Mouse (Mus musculus): ENCODE data around the gene Gdf11. TPM values are rescaled to one million over a fixed set of nuclear protein-coding genes. Genes with fewer than 3 reads are reported as not detected.

Gene Gdf11
- polyA plus RNA-seq, 1 experiment from 2014 or later = 2.8 TPM

DNA sequence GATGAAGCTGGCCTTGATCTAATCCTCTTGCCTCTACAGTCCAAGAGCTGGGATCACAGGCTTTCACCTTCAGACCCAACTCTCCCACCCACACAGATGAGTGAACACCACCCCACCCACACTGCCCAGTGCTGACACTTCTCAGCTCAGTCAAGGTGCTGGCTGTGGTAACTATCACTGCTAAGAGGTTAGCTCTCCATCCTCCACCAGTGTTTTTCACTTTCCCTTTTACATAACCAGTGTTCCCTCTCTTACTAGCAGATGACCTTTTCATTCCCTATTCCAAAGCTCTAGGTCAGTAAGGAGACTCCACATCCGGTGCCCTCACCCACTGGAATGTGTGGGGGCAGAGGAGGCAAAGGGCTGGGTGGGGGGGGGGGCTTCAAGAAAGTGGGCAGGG is 29.7 kb upstream of the Gdf11 start:
- Histone ChIP-seq H3K27me3 (ENCODE audit: control insufficient read depth, insufficient read depth, low read length) (no peaks in the 10 kb centered on the region), H3K9ac (ENCODE audit: low read length) (0 out of 2 replicates have a peak overlapping the region, but pooled peaks have one; percentile 31), H3K4me3 (replicated peaks; ENCODE audit: low read length) (no peak overlapping the region), H3K9me3 (replicated peaks; ENCODE audit: control insufficient read depth, low read length) (no peaks in the 10 kb centered on the region), H3K36me3 (ENCODE audit: control insufficient read depth, insufficient read depth, low read length) (no peaks in the 10 kb centered on the region), H3K4me2 (ENCODE audit: low read depth, low read length) (no peak overlapping the region; the same call in 1 of the 2 replicates), H3K4me1 (ENCODE audit: control insufficient read depth, insufficient read depth, low read length) (peaks cover 52% of the 10 kb centered on the region), H3K27ac (ENCODE audit: low read length) (peak overlapping the region; percentile 97)
- WGBS = 57% methylated on average over 1 of the region's 1 CpGs
- no peak for ATAC-seq (ENCODE audit: insufficient read depth, low FRiP score)

DNA sequence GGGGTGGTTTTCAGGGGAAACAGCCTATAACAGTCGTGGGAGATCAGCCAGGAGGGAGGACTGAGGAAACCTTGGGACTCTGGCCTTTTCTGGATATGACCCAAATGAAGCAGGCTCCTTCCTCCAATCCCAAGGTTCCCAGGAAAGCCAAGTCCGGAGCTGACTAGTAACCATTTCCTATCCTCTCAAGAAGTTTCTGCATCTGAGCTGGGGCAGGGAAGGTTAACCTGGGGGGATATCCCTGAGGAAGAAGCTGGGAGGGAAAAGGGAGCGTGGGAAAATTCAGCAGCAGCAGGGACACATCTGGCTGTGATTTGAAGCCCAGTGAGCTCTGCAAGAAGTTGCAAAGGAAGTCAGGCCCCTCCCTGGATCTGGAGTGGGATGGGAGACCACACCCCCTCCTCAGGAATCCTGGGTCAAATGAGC is 29.2 kb upstream of the Gdf11 start:
- 46% methylated on average over 3 of the region's 3 CpGs for WGBS
- peak overlapping the region; percentile 97 for H3K27ac ChIP-seq (ENCODE audit: low read length)
- H3K4me2 ChIP-seq (ENCODE audit: low read depth, low read length) = 0 out of 2 replicates have a peak overlapping the region, but pooled peaks have one; percentile 11

DNA sequence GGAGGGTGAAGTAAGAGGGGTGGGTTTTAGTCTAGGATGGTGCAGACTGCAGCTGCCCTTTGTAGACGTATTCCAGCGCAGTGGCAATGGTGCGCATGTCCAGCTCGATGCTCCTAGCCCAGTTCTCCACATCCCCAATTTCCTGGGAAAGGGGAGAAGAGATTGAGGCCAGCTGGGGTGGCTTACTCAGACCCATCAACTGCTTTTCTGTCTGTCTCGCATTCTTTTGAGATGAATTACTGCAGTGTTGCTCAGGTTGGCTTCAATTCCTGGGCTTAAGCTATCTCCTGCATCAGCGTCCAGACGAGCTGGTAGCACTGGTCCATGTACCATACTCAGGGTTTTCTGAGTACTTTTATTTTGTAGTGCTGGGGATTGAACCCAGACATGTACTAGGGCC is 28.4 kb upstream of the Gdf11 start:
- H3K27ac ChIP-seq (ENCODE audit: low read length) = peak overlapping the region; percentile 97
- no peak overlapping the region for H3K4me2 ChIP-seq (ENCODE audit: low read depth, low read length)
- H3K9ac ChIP-seq (ENCODE audit: low read length) = no peak overlapping the region
- 64% methylated on average over 7 of the region's 7 CpGs for WGBS
- no peaks in the 10 kb centered on the region for H3K9me3 ChIP-seq (replicated peaks; ENCODE audit: control insufficient read depth, low read length)
- H3K4me3 ChIP-seq (replicated peaks; ENCODE audit: low read length) = no peak overlapping the region
- H3K36me3 ChIP-seq (ENCODE audit: control insufficient read depth, insufficient read depth, low read length) = no peaks in the 10 kb centered on the region
- peaks cover 52% of the 10 kb centered on the region for H3K4me1 ChIP-seq (ENCODE audit: control insufficient read depth, insufficient read depth, low read length)
- H3K27me3 ChIP-seq (ENCODE audit: control insufficient read depth, insufficient read depth, low read length) = no peaks in the 10 kb centered on the region
- ATAC-seq (ENCODE audit: insufficient read depth, low FRiP score) = no peak

More for the DNA sequence above, 29.2 kb upstream of the Gdf11 start:
- Histone ChIP-seq H3K27me3 (ENCODE audit: control insufficient read depth, insufficient read depth, low read length) (no peaks in the 10 kb centered on the region), H3K4me1 (ENCODE audit: control insufficient read depth, insufficient read depth, low read length) (peaks cover 52% of the 10 kb centered on the region), H3K9ac (ENCODE audit: low read length) (peak overlapping the region; percentile 31; the same call in 1 of the 2 replicates), H3K4me3 (replicated peaks; ENCODE audit: low read length) (no peak overlapping the region), H3K36me3 (ENCODE audit: control insufficient read depth, insufficient read depth, low read length) (no peaks in the 10 kb centered on the region), H3K9me3 (replicated peaks; ENCODE audit: control insufficient read depth, low read length) (no peaks in the 10 kb centered on the region)
- no peak for ATAC-seq (ENCODE audit: insufficient read depth, low FRiP score)

DNA sequence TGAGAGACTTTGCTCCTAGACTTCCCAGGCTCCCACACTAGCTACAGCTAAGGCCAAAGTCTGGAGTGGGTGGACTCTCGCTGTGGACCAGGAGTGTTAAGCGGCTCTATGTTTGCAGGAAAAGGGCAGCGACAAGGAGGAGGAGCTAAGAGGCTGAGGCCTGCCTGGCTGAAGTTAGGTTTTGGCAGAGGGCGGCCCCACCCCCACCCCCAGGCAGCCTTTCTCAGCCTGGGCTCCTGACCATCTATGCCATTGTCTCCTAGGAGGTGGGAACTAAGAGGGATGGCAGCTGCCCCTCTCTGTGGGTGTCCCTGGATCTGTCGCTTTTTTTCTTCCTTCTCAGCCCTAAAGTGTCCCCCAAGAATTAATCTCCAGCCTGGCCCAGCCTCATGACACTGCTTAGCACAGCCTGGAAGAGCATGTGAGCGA is 27.7 kb upstream of the Gdf11 start:
- Histone ChIP-seq H3K27me3 (ENCODE audit: control insufficient read depth, insufficient read depth, low read length) (no peaks in the 10 kb centered on the region), H3K36me3 (ENCODE audit: control insufficient read depth, insufficient read depth, low read length) (no peaks in the 10 kb centered on the region), H3K4me2 (ENCODE audit: low read depth, low read length) (no peak overlapping the region; the same call in 1 of the 2 replicates), H3K4me3 (replicated peaks; ENCODE audit: low read length) (no peak overlapping the region), H3K9ac (ENCODE audit: low read length) (peak overlapping the region; percentile 53; the same call in 1 of the 2 replicates), H3K9me3 (replicated peaks; ENCODE audit: control insufficient read depth, low read length) (no peaks in the 10 kb centered on the region), H3K27ac (ENCODE audit: low read length) (peak overlapping the region; percentile 97), H3K4me1 (ENCODE audit: control insufficient read depth, insufficient read depth, low read length) (peaks cover 51% of the 10 kb centered on the region)
- ATAC-seq (ENCODE audit: insufficient read depth, low FRiP score) = peak; percentile 12; the same call in 1 of the 2 replicates
- 24% methylated on average over 6 of the region's 6 CpGs for WGBS

DNA sequence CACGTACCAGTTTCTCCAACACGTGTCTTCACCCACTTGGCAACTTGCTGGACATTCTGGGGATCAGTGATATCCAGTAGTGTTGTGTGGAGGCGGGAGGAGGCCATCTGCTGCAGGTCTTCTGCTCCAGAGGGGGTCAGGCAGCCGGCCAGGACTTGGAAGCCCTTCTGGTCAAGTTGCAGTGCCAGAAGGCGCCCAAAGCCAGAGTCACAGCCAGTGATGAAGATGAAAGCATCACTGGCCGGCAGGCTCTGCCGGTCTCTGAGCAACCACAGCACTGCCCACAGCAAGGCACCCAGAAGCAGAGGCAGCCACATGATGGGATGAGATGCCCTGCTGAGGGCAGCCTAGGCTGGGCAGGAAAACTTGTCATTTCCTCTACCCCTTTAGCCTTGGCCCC is 26.7 kb upstream of the Gdf11 start:
- Histone ChIP-seq H3K9me3 (replicated peaks; ENCODE audit: control insufficient read depth, low read length) (no peaks in the 10 kb centered on the region), H3K4me3 (replicated peaks; ENCODE audit: low read length) (no peak overlapping the region), H3K27ac (ENCODE audit: low read length) (peak overlapping the region; percentile 97; the same call in 1 of the 2 replicates), H3K36me3 (ENCODE audit: control insufficient read depth, insufficient read depth, low read length) (no peaks in the 10 kb centered on the region), H3K4me1 (ENCODE audit: control insufficient read depth, insufficient read depth, low read length) (peaks cover 44% of the 10 kb centered on the region), H3K27me3 (ENCODE audit: control insufficient read depth, insufficient read depth, low read length) (no peaks in the 10 kb centered on the region), H3K9ac (ENCODE audit: low read length) (no peak overlapping the region), H3K4me2 (ENCODE audit: low read depth, low read length) (no peak overlapping the region)
- WGBS = 72% methylated on average over 7 of the region's 7 CpGs
- ATAC-seq (ENCODE audit: insufficient read depth, low FRiP score) = no peak

DNA sequence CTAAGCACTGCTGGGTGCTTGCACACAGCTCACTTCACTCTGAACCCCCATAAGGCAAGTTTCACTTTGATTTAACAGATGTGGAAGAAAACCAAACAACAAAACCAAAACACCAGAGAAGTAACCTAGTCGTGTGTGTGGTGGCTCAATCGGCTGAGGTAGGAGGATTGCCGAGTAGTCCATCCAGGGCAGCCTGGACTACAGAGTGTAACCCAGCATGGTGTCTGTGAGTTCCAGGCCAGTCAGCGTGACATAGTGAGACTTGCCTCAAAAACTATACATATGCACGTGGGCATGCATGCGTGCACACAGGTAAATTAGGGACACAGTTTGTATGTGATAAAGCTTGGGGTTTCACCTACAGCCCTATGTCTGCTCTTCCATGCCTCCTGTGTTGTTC is 25.9 kb upstream of the Gdf11 start:
- no peak overlapping the region for H3K4me3 ChIP-seq (replicated peaks; ENCODE audit: low read length)
- no peak overlapping the region for H3K9ac ChIP-seq (ENCODE audit: low read length)
- H3K27ac ChIP-seq (ENCODE audit: low read length) = no peak overlapping the region
- H3K4me1 ChIP-seq (ENCODE audit: control insufficient read depth, insufficient read depth, low read length) = peaks cover 39% of the 10 kb centered on the region
- no peak overlapping the region for H3K4me2 ChIP-seq (ENCODE audit: low read depth, low read length)
- WGBS = 87% methylated on average over 6 of the region's 6 CpGs
- no peaks in the 10 kb centered on the region for H3K9me3 ChIP-seq (replicated peaks; ENCODE audit: control insufficient read depth, low read length)
- no peak for ATAC-seq (ENCODE audit: insufficient read depth, low FRiP score)
- no peaks in the 10 kb centered on the region for H3K36me3 ChIP-seq (ENCODE audit: control insufficient read depth, insufficient read depth, low read length)
- no peaks in the 10 kb centered on the region for H3K27me3 ChIP-seq (ENCODE audit: control insufficient read depth, insufficient read depth, low read length)

DNA sequence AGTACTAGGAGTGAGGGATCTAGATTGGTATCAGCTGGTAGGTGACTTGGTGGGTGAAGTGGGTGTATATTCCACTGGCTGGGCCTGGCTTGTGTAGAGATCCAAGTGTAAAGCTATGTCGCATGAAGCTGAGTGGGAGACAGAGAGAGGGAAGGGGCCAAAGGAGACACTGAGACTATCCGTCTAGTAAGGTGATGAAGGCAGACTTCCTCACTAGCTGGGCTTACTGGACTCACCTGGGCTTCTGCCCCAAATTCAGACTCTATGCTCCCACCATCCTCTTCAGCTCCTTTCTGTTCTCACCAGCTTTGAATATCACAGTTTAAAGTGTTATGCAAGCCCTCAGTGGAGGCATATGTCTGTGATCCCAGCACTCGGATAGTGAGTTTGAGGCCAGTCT is 25.1 kb upstream of the Gdf11 start:
- no peak for ATAC-seq (ENCODE audit: insufficient read depth, low FRiP score)
- H3K4me1 ChIP-seq (ENCODE audit: control insufficient read depth, insufficient read depth, low read length) = peaks cover 32% of the 10 kb centered on the region
- no peak overlapping the region for H3K4me2 ChIP-seq (ENCODE audit: low read depth, low read length)
- H3K36me3 ChIP-seq (ENCODE audit: control insufficient read depth, insufficient read depth, low read length) = no peaks in the 10 kb centered on the region
- no peak overlapping the region for H3K27ac ChIP-seq (ENCODE audit: low read length)
- 89% methylated on average over 3 of the region's 3 CpGs for WGBS
- H3K4me3 ChIP-seq (replicated peaks; ENCODE audit: low read length) = no peak overlapping the region
- H3K9ac ChIP-seq (ENCODE audit: low read length) = no peak overlapping the region
- H3K9me3 ChIP-seq (replicated peaks; ENCODE audit: control insufficient read depth, low read length) = no peaks in the 10 kb centered on the region
- H3K27me3 ChIP-seq (ENCODE audit: control insufficient read depth, insufficient read depth, low read length) = no peaks in the 10 kb centered on the region

DNA sequence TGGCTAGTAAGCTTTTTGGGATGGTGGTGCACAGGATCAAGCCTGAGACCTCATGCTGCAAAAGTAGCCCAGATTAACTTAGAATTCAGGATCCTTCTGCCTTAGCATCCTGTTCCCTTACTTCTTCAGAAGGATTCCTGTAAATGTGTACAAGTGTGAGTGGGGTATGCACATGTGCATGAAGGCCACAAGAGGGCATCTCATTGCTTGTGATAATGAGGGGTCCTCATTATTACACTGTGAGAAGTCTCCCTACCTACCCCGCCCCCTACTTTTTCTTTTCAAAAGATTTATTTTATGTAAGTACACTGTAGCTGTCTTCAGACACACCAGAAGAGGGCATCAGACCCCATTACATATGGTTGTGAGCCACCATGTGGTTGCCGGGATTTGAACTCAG is 24.0 kb upstream of the Gdf11 start:
- Histone ChIP-seq H3K9me3 (replicated peaks; ENCODE audit: control insufficient read depth, low read length) (no peaks in the 10 kb centered on the region), H3K4me3 (replicated peaks; ENCODE audit: low read length) (no peak overlapping the region), H3K27ac (ENCODE audit: low read length) (no peak overlapping the region), H3K4me2 (ENCODE audit: low read depth, low read length) (no peak overlapping the region), H3K9ac (ENCODE audit: low read length) (no peak overlapping the region), H3K27me3 (ENCODE audit: control insufficient read depth, insufficient read depth, low read length) (no peaks in the 10 kb centered on the region), H3K4me1 (ENCODE audit: control insufficient read depth, insufficient read depth, low read length) (peaks cover 28% of the 10 kb centered on the region), H3K36me3 (ENCODE audit: control insufficient read depth, insufficient read depth, low read length) (no peaks in the 10 kb centered on the region)
- 94% methylated on average over 2 of the region's 2 CpGs for WGBS
- ATAC-seq (ENCODE audit: insufficient read depth, low FRiP score) = no peak

DNA sequence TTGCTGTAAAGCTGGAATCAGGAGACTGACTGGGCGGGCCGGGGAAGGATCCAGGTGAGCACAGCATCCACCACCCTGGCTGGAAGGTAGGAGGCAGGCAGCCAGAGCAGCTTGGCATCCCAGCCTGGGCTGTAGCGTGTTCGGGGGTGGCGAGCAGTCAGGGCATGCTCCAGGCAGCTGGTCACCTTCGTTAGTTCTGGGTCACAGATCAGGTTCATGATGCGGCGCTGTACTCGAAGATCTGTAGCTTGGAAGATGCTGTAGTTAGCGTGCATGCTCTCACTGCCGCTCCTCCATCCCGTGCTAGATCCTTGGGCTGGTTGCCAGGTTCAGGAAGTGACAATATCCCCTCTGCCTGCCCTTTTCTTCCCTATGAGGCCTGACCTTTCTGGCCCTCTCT is 22.2 kb upstream of the Gdf11 start:
- no peak overlapping the region for H3K4me3 ChIP-seq (replicated peaks; ENCODE audit: low read length)
- H3K4me2 ChIP-seq (ENCODE audit: low read depth, low read length) = no peak overlapping the region
- H3K36me3 ChIP-seq (ENCODE audit: control insufficient read depth, insufficient read depth, low read length) = no peaks in the 10 kb centered on the region
- no peaks in the 10 kb centered on the region for H3K9me3 ChIP-seq (replicated peaks; ENCODE audit: control insufficient read depth, low read length)
- H3K27me3 ChIP-seq (ENCODE audit: control insufficient read depth, insufficient read depth, low read length) = no peaks in the 10 kb centered on the region
- no peak overlapping the region for H3K27ac ChIP-seq (ENCODE audit: low read length)
- 87% methylated on average over 12 of the region's 12 CpGs for WGBS
- H3K9ac ChIP-seq (ENCODE audit: low read length) = no peak overlapping the region
- no peak for ATAC-seq (ENCODE audit: insufficient read depth, low FRiP score)
- peaks cover 15% of the 10 kb centered on the region for H3K4me1 ChIP-seq (ENCODE audit: control insufficient read depth, insufficient read depth, low read length)

All from stomach, embryonic 16.5 days (tissue).